In the genomic region with DNA sequence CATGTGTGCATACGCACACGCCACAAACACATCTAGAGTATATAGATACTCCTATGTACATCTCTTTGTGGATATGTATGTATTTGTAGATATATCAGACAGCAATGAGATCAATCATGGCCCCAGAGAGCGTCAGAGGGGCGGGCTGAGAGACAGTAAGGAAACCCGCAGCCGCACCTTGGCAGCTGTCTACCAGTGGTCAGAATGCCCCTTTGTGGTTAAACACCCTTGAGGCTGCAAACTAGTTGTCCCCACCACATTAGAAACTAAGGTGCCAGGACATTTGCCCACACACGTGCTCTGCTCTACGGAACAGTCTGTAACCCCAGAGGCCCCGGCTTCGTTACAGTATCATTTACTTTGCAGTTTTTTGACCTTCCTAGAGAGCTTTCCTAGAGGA, we compare ENCODE assay signal across 36 mouse cellular contexts. TPM values are rescaled to one million over a fixed set of nuclear protein-coding genes. Genes with fewer than 3 reads are reported as not detected.
"Had no signal": no experiment of that assay in that cellular context is flagged by ENCODE, and none has a peak within 500 bp of the region (broad histone marks: within the 10 kb centered on the region; RNA-seq: fewer than 3 reads in every experiment).

No protein-coding gene starts in this region.

- DNase-seq: heart, postnatal 10 days; heart, postnatal 14 days; heart, postnatal 36 days; heart, postnatal 4 days; kidney, adult 11 months; kidney, adult 18-20 months; kidney, adult 2 months; kidney, adult 8-10 months; kidney, adult 9 months; kidney, postnatal 10 days; kidney, postnatal 14 days; kidney, postnatal 25 days; kidney, postnatal 36 days; kidney, postnatal 4 days; layer of hippocampus, adult 9-11 months; layer of hippocampus, postnatal 36 days had no signal

- H3K36me3 ChIP-seq: heart, embryonic 10.5 days; heart, embryonic 12.5 days; heart, embryonic 13.5 days; heart, embryonic 15.5 days; hindbrain, embryonic 10.5 days; hindbrain, embryonic 12.5 days; hindbrain, embryonic 13.5 days; hindbrain, embryonic 15.5 days; intestine, embryonic 15.5 days; kidney, embryonic 15.5 days had no signal

- H3K4me2 ChIP-seq: heart, embryonic 11.5 days; heart, embryonic 12.5 days; heart, embryonic 13.5 days; heart, embryonic 15.5 days; hindbrain, embryonic 12.5 days; hindbrain, embryonic 13.5 days; hindbrain, embryonic 14.5 days; hindbrain, embryonic 15.5 days; intestine, embryonic 15.5 days; kidney, embryonic 15.5 days had no signal

- H3K9me3 ChIP-seq: heart, embryonic 10.5 days; heart, embryonic 13.5 days; heart, embryonic 15.5 days; hindbrain, embryonic 10.5 days; hindbrain, embryonic 12.5 days; hindbrain, embryonic 13.5 days; hindbrain, embryonic 15.5 days; intestine, embryonic 15.5 days; kidney, embryonic 15.5 days had no signal

- H3K9ac ChIP-seq: heart, embryonic 12.5 days; heart, embryonic 13.5 days; heart, embryonic 15.5 days; hindbrain, embryonic 12.5 days; hindbrain, embryonic 13.5 days; hindbrain, embryonic 14.5 days; hindbrain, embryonic 15.5 days; intestine, embryonic 15.5 days; kidney, embryonic 15.5 days had no signal

- H3K4me1 ChIP-seq: hindbrain, embryonic 15.5 days had no signal

- ATAC-seq: hindbrain, embryonic 16.5 days; hindbrain, postnatal 0 days; inflammation-experienced regulatory T-cells, adult 6 months; intestine, embryonic 15.5 days; intestine, embryonic 16.5 days; intestine, postnatal 0 days had no signal

- H3K4me3 ChIP-seq: heart, embryonic 10.5 days; heart, embryonic 12.5 days; heart, embryonic 13.5 days; heart, embryonic 15.5 days; hindbrain, embryonic 10.5 days; hindbrain, embryonic 12.5 days; hindbrain, embryonic 13.5 days; hindbrain, embryonic 15.5 days; intestine, embryonic 15.5 days; kidney, embryonic 15.5 days had no signal

- H3K27me3 ChIP-seq: heart, embryonic 12.5 days; heart, embryonic 13.5 days; heart, embryonic 15.5 days; hindbrain, embryonic 12.5 days; hindbrain, embryonic 15.5 days; intestine, embryonic 15.5 days; kidney, embryonic 15.5 days had no signal

- H3K27ac ChIP-seq: heart, embryonic 10.5 days; heart, embryonic 13.5 days; heart, embryonic 15.5 days; hindbrain, embryonic 10.5 days; hindbrain, embryonic 12.5 days; hindbrain, embryonic 13.5 days; hindbrain, embryonic 14.5 days; hindbrain, embryonic 15.5 days; hindbrain, postnatal 0 days; intestine, embryonic 15.5 days; kidney, embryonic 15.5 days; kidney, postnatal 0 days had no signal

RNA-seq across cellular contexts. Expression of a gene that starts 55.4 kb away (rescaled TPM):
- total RNA-seq: heart, postnatal 25 days; heart, postnatal 36 days; hematopoietic stem cell, adult 5-6 weeks had no signal
- polyA plus RNA-seq: inflammation-experienced regulatory T-cells, adult 6 months had no signal
